Mouse (Mus musculus): ENCODE measurements around the gene Srcin1.

The Srcin1 gene

DNA sequence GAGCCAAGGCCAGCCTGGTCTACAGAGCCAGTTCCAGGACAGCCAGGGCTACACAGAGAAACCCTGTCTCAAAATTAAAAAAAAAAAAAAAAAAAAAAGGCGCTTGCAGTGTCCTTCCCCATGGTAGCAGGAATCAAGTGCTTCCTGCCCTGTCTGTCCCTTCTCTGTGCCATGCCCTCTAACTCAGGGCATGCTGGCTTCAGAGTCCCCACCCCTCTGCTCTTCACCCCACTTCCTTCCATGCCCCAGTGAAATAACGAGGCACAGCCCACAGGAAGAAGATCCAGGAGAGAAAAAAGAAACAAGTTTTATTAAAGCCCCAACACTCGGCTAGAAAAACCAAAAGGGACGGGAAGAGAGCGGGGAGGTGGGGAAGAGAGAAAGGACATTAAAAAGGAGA is 66.9 kb downstream of the Srcin1 start:
- CTCF ChIA-PET, result no interaction called here

- CTCF ChIA-PET, result no interaction called here
Measured at GRCm38 (mm10) chr11:97508198-97508597, 67.8 kb downstream of the Srcin1 start.

- CTCF ChIA-PET, result interaction anchor here (0.7 kb wide), 1 partner anchor 460 kb away, joined by 3 read pairs; no protein-coding TSS in a partner anchor
Measured at GRCm38 (mm10) chr11:97506331-97506730, 69.7 kb downstream of the Srcin1 start.

GRCm38 (mm10) chr11:97505784-97506183 is 70.2 kb downstream of the Srcin1 start:
- CTCF ChIA-PET, result interaction anchor here (0.6 to 0.7 kb wide), 2 partner anchors 31 to 460 kb away, joined by 3 read pairs; no protein-coding TSS in a partner anchor

DNA sequence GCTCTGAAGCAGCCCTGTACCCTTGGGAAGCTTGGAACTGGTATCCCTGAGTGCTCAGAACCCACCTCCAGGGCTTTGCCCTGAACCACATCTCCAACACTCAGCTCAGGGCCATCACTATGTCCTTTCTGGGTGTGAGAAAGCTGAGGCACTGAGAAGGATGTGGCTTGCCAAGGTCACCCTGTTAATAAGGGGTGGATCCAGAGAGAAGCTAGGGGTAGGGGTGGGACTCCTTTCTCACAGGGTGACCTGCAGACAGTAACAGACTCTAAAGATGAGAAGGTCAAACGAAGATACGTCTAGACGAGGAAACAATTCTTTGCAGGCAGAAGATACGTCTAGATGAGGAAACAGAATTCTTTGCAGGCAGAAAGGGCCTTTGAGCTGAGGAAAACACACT is 73.1 kb downstream of the Srcin1 start:
- CTCF ChIA-PET, result no interaction called here

DNA sequence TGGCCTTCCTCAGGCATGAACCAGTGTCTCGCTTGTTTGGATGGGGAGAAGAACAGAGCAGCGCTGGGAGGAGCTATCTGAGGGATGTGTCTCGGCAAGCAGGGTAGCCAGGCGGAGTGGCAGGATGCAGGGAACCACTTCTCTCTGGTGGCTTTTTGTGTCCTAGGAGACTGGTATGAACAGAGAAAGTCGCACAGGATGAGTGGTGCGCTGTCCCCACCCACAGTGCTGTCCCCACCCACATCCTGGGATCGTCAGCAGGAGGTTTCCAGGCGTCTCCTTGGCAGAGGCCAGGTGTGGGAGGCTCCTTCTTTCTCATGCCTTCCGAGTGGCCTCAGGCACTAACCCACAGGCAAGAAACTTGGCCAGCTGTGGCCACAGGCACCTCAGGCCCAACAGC is 73.6 kb downstream of the Srcin1 start:
- CTCF ChIA-PET, result no interaction called here

- CTCF ChIA-PET, result no interaction called here
Measured at GRCm38 (mm10) chr11:97500720-97501448, 75.1 kb downstream of the Srcin1 start.

DNA sequence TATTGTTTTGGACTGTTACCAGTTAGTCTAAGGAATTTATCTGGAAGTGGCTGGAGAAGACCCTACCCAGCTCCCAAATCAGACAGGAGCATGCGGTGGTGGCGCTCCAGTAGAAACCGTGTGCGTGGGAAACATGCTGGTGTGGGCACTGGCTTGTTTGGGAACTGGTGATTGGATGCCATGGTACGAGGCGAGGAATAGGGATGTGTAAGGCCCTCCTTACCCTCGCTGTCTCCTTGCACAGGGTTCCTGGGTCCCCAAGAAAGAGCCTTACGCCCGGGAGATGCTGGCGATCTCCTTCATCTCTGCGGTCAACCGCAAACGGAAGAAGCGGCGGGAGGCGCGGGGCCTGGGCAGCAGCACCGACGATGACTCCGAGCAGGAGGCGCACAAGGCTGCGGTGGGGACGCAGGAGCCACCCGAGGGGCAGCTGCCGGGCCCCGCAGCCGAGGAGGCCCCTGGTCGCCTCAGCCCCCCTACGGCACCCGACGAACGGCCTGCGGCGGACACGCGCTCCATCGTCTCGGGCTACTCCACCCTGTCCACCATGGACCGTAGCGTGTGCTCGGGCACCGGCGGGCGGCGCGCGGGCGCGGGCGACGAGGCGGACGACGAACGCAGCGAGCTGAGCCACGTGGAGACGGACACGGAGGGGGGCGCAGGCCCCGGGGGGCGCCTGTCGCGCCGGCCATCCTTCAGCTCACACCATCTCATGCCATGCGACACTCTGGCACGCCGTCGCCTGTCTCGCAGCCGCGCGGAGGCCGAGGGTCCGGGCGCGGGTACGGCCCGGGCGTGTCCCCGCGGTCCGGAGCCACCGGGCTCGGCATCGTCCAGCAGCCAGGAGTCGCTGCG is 75.9 kb downstream of the Srcin1 start, which contains the start of gene 4933428G20Rik:
Gene 4933428G20Rik, minus strand, starts transcription at position 476 of the 855 bp plus-strand sequence.
- CTCF ChIA-PET, result no interaction called here

DNA sequence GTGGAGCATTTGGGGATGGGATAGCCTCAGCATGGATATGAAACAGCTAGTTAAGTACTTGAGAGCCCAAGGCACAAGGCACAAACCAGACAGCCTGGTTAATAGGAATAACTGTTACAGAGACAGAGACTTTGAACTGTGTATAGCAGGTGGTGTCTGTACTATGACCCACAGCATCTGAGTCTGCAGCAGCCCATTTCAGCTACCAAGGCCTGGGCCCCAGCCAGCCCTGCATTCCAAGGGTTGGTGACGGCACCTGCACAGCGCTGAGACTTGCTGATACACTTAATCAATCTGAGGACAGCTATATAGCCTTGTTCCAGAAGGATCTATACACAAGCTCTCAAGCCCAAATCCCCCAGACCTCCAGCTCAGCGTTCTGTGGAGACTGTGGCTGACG is 78.4 kb downstream of the Srcin1 start:
- CTCF ChIA-PET, result no interaction called here

- CTCF ChIA-PET, result no interaction called here
Measured at GRCm38 (mm10) chr11:97492836-97493235, 83.2 kb downstream of the Srcin1 start.

- CTCF ChIA-PET, result interaction anchor here (0.6 kb wide), 1 partner anchor 81 kb away, joined by 3 read pairs; no protein-coding TSS in a partner anchor
Measured at GRCm38 (mm10) chr11:97491640-97492039, 84.3 kb downstream of the Srcin1 start.

GRCm38 (mm10) chr11:97489589-97490324 is 86.2 kb downstream of the Srcin1 start:
- CTCF ChIA-PET, result interaction anchor here (1.0 to 1.3 kb wide), 2 partner anchors 81 to 84 kb away, joined by 3 read pairs; no protein-coding TSS in a partner anchor

DNA sequence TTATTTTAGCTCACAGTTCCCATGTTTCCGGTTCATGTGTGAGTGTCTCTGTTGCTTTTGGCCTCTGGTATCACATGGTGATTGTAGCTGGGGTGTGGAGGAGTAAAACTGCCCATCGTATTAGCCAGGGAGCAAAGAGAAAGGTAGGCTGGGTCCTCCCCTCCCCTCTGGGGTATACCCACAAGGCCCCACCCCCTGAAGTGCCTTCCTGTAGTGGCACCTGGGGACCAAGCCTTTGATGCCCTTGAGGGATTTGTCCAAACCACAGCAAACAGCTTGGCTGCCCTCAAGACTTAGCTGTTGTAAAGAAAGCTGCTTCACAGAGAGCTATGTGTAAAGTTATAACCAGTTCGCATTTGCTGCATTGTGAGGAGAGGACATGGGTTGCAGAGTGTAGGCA is 88.3 kb downstream of the Srcin1 start:
- CTCF ChIA-PET, result no interaction called here

- CTCF ChIA-PET, result interaction anchor here (0.5 to 0.8 kb wide), 2 partner anchors 885 to 958 kb away, joined by 3 read pairs; no protein-coding TSS in a partner anchor
Measured at GRCm38 (mm10) chr11:97485661-97486060, 90.3 kb downstream of the Srcin1 start.

- CTCF ChIA-PET, result no interaction called here
Measured at GRCm38 (mm10) chr11:97479824-97480223, 96.2 kb downstream of the Srcin1 start.

DNA sequence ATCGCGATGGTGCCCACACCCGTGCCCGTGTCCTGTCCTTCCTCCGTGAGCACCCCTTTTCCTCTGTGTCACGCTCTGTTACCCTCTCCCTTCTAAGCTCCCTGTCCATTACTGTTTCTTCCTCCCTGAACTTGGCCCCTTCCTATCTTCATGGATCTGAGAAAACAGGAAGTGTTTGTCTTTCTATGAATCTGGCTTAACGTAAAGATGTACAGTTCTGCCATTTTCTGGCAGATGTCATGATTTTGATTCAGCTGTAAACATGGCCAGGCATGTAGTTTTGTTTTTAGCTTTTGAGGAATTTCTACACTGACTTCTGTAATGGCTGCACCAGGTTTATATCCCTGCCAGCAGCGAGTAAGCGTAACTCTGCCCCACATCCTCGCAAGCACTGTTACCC is 96.9 kb downstream of the Srcin1 start:
- CTCF ChIA-PET, result no interaction called here

DNA sequence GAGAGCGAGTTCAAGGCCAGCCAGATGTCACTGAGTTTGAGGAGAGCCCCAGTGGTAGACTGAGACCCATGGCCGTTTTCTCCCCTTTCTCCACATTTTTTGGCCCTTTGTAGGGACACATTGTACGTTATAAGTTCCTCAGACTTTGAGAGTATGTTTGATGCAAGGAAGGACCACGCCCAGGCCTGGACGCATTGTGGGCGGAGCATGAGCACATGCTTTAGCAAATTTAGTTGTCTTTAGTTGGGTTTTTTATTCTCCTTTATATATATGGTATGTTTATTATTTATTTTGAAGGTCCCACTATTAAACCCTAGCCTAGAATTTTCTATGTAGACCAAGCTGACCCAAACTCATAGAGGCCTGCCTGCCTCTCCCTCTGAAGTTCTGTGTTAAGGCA is 97.6 kb downstream of the Srcin1 start:
- CTCF ChIA-PET, result no interaction called here

DNA sequence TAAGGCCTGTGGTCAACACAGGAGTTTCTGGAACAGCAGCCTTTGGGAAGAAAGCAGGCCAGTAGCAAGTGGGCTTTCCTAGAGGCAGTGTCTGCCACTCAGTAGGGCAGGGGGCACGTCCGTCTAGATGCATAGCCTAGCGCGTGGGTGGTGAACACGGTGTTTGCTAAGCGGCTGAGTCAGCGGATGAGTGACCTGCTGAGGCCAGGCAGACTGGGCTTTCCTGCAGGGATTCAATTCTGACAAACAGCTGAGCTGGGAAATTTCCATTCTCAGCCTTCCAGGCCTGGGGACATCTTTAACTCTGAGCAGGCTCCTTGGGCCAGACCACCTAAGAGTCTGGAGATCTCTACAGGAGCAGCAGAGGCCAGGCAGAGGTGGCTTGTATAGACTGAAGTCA is 98.6 kb downstream of the Srcin1 start:
- CTCF ChIA-PET, result no interaction called here

GRCm38 (mm10) chr11:97476334-97477095 is 99.5 kb downstream of the Srcin1 start:
- CTCF ChIA-PET, result interaction anchor here (0.6 kb wide), 1 partner anchor 34 kb away, joined by 4 read pairs; no protein-coding TSS in a partner anchor

DNA sequence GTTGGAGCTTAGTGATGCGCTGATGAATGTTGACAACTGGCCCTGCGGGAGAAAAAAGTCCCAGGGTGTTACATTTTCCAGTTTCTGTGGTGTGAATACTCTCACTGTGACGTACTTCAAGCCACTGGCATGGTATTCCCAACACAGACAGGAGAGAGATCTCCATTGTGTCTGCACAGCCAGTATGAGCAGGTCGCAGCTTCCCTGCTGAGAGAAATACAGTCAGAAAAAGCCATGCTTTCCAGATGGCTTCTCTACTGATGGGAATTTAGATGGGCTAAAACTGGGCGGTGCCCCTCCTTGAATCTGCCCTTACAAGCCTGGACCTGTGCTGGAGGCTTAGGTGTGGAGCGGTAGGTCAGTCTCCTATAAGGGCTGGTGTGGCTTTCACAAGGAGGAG is 104.7 kb downstream of the Srcin1 start:
- CTCF ChIA-PET, result no interaction called here

GRCm38 (mm10) chr11:97469828-97470227 is 106.2 kb downstream of the Srcin1 start:
- CTCF ChIA-PET, result interaction anchor here (1.5 to 2.0 kb wide), 2 partner anchors 35 to 61 kb away, joined by 4 to 15 read pairs; no protein-coding TSS in a partner anchor

Measured in spleen, embryonic (tissue).